Mouse (Mus musculus) CD4-positive naive resting alpha-beta T cell, adult 76 days (primary cell): ENCODE data around the gene Axin1. TPM values are rescaled to one million over a fixed set of nuclear protein-coding genes. Genes with fewer than 3 reads are reported as not detected.

Experiments used
- total RNA-seq: library from RNA; stranded (reverse); gene quantifications from one replicate; pipeline ENCODE4 v1.2.4, GENCODE M21; 2023

Gene Axin1
- 110 TPM for total RNA-seq

DNA sequence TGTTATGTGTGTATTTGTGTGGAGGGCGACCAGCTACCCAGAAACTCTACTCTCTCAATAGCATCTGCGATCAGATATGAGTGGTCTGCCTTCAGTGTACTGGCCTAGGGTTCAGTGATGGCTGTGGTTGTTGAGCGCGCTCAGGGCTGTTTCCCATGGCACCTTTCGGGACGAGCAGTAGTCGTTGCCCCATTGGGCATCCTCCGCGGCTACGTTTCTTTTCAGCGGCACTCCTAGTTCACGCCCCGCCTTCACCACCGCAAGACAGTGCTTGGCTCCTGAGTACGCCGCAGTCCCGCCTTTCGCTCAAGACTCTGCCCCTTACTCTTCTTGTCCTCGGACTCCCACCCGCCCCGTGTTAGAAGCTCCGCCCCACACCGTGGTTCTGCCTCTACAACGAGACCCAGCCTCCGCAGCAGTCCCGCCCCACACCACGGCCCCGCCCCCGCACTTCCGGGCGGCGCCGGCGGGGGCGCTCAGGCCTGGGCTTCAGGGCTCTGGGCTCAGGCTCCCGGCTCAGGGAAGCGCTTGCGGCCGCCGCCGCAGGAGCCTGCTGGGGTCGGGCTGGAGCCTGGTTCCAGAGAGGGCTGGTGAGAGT lies at the start of gene Axin1:
TSS of gene Axin1 (plus strand) at position 450 of the 598 bp plus-strand sequence.

DNA sequence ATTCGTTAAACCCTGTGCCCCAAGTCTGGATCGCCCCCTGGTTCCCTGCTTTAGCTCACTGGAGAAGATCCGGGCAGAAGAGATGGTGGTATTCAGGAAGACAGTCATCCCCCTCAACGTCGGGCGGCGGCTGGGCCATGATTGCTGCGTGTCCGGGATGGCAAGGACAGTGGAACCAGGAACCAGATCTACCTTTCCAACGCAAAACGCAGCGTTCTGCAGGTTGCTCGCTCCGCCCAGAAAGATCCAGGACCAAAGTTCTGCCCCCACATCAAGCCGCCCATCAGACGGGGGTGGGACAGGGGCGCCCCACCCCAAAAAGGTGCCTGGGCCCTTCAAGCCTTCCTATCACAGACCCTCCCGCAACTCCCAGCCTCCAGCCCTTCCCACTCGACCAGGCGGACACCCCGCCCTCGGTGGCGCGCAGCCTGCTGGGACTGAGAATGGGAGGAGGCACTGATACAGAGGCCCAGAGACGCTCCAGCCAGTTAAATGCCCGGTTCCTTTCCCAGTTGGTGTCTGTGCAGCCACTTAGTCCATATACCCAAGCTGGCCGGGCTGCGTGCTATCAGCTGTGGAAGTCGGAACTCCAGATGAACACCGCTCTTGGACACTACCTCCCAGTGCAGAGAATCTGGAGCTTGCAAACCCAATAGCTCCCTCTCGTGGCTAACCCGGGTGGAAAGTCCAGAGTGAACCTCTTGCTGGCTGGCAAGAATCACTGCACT lies 48.4 kb upstream of the Axin1 start, which contains the start of gene Decr2:
TSS of gene Decr2 (minus strand) at position 433 of the 728 bp plus-strand sequence.

GRCm38 (mm10) chr17:26095121-26095740 lies 43.3 kb upstream of the Axin1 start, which contains the start of gene Nme4:
TSS of gene Nme4 (minus strand) at chr17:26095602.

GRCm38 (mm10) chr17:26113181-26113948 lies 25.1 kb upstream of the Axin1 start, which contains the start of gene Tmem8:
TSS of gene Tmem8 (plus strand) at chr17:26113299.

DNA sequence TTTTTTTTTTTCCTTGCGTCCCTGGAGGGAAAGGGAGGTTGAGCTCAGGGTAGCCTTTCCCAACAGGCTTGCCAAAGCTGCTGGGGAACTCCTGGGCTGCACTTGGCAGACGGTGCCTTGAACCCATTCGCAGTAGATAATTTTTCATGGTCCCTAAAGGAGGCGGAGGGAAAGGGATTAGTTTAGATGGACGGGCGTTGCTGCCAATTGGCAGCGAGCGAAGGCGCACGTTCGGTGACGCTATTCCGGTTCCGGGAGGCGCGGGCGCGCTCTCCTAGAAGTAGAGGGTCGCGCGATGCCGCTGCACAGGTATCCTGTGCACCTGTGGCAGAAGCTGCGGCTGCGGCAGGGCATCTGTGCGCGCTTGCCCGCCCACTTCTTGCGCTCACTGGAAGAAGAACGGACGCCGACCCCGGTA lies 15.2 kb upstream of the Axin1 start, which contains the start of gene Mrpl28:
TSS of gene Mrpl28 (plus strand) at position 234 of the 418 bp plus-strand sequence.

DNA sequence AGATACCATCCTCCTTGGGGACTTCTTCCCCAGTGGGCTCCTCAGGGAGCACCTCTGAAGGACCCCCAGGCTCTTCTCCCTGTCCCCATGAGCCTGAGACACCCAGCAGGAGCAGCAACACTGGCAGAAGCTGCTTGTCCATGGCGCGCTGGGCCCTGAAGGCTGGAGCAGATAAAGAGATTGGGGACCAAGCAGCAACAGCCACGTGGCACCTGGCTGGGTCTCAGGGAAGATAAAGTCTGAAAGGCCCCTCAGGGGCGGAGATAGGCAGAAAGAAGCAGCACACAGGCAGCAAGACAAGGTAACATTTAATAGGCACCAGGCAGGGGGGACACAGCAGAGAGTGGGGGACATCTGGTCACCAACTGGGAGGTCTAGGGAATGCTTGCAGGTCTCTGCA lies 60.4 kb downstream of the Axin1 start, which contains the start of gene Pdia2:
TSS of gene Pdia2 (minus strand) at position 196 of the 400 bp plus-strand sequence.

GRCm38 (mm10) chr17:26202737-26203136 lies 64.2 kb downstream of the Axin1 start, which contains the start of gene Rgs11:
TSS of gene Rgs11 (plus strand) at chr17:26202951.

GRCm38 (mm10) chr17:26207686-26208085 lies 69.2 kb downstream of the Axin1 start, which contains the start of gene Arhgdig:
TSS of gene Arhgdig (minus strand) at chr17:26207786.

DNA sequence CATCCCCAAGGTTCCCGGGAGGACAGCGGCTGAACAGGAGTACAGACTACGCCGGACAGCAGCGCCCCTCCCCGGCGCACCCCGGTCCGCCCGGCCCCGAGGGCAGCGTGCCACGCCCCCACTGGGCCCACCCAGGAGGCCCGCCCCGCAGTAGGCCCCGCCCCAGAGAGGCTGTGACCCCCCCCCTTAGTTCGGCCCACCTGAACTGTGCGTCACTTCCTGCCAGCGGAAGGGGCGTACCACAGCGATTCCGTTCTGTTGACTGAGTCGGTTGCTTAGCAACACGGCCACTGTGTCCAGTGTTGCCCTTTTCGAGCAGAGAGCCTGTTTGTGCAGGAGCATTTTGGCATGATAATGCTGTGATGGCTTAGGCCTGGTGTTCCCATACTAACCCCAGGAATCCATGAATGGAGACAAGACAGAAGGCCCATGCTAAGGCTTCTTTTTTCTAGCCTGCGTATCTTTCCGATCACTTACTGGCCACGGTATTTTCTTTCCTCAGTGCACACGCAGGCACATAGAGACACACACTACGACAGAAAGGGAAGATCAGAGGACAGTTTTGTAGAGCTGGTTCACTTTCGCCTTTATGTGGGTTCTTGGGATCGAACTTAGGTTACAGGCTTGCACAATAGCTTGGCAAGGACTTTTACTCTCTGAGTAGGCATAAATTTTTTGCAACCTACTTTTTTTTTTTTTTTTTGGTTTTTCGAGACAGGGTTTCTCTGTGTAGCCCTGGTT lies 105.8 kb downstream of the Axin1 start, which contains the start of gene Fam234a:
TSS of gene Fam234a (minus strand) at position 142 of the 741 bp plus-strand sequence.

Other genes starting within 250 kb of the Axin1 start
- gene Rab40c, start 219.0 kb upstream of the Axin1 start, total RNA-seq: 19.1 TPM
- 51.5 TPM for gene Pigq, start 193.8 kb upstream of the Axin1 start, total RNA-seq
- not detected for gene Nhlrc4, start 193.7 kb upstream of the Axin1 start, total RNA-seq
- 0.21 TPM for gene A930017K11Rik, start 186.1 kb upstream of the Axin1 start, total RNA-seq
- 33.7 TPM for gene Capn15, start 152.9 kb upstream of the Axin1 start, total RNA-seq
- gene Rab11fip3, start 69.1 kb upstream of the Axin1 start, total RNA-seq: 18.5 TPM
- gene Decr2, start 48.4 kb upstream of the Axin1 start, total RNA-seq: 5.0 TPM
- gene Nme4, start 43.1 kb upstream of the Axin1 start, total RNA-seq: 3.9 TPM
- gene Tmem8, start 25.4 kb upstream of the Axin1 start, total RNA-seq: 24.2 TPM
- 33.3 TPM for gene Mrpl28, start 15.2 kb upstream of the Axin1 start, total RNA-seq
- gene Pdia2, start 60.4 kb downstream of the Axin1 start, total RNA-seq: not detected
- 30.2 TPM for gene Rgs11, start 64.3 kb downstream of the Axin1 start, total RNA-seq
- not detected for gene Arhgdig, start 69.1 kb downstream of the Axin1 start, total RNA-seq
- 19.5 TPM for gene Fam234a, start 105.6 kb downstream of the Axin1 start, total RNA-seq
- gene Luc7l, start 114.2 kb downstream of the Axin1 start, total RNA-seq: 114 TPM